Mouse (Mus musculus): Measurements from ENCODE around the gene Higd2a.

- TF ChIP-seq CTCF (IDR thresholded peaks at IDR 0.05; ENCODE audit: extremely low read depth, insufficient read length, insufficient replicate concordance, low read depth, low read length) (no peak), POLR2A (IDR thresholded peaks at IDR 0.05; ENCODE audit: low read depth, low read length) (no peak)
These were observed 12.7 kb downstream of the Higd2a start for GRCm38 (mm10) chr13:54602639-54603111.

All from small intestine, adult 2 months (tissue).